Mouse (Mus musculus) midbrain, embryonic 11.5 days (tissue): Measurements from ENCODE around the gene Por. TPM values are rescaled to one million over a fixed set of nuclear protein-coding genes. Genes with fewer than 3 reads are reported as not detected.

Experiments used
- ATAC-seq: fragments of 200-750 bp; cut with Nextera tagmentation; 2 replicates; pipeline ENCODE4 v1.8.0; 2017; ENCODE audit warnings: moderate TSS enrichment, moderate library complexity; ENCODE audit not compliant: low FRiP score
- DNase-seq: peaks from one replicate; pipeline ENCODE4 v3.0.0; 2015; ENCODE audit warnings: low spot score; ENCODE audit errors: missing footprints
- H3K27ac ChIP-seq: fragments of 300-500 bp; sonication (generic); 2 replicates; pipeline ENCODE4 v1.5.1; 2014; ENCODE audit warnings: low read depth, low read length
- H3K27me3 ChIP-seq: fragments of 300-500 bp; sonication (generic); 2 replicates; pipeline ENCODE4 v1.6.1; 2014; ENCODE audit warnings: mild to moderate bottlenecking, low read length, moderate library complexity, mixed read lengths; ENCODE audit not compliant: control insufficient read depth, insufficient read depth
- H3K36me3 ChIP-seq: fragments of 300-500 bp; sonication (generic); 2 replicates; pipeline ENCODE4 v1.6.1; 2014; ENCODE audit warnings: mild to moderate bottlenecking, low read length, moderate library complexity, mixed read lengths; ENCODE audit not compliant: control insufficient read depth, insufficient read depth
- H3K4me1 ChIP-seq: fragments of 300-500 bp; sonication (generic); 2 replicates; pipeline ENCODE4 v1.6.1; 2014; ENCODE audit warnings: low read length; ENCODE audit not compliant: control insufficient read depth, insufficient read depth
- H3K4me2 ChIP-seq: fragments of 300-500 bp; sonication (generic); 2 replicates; pipeline ENCODE4 v1.6.1; 2014; ENCODE audit warnings: mild to moderate bottlenecking, moderate library complexity
- H3K4me3 ChIP-seq: fragments of 300-500 bp; sonication (generic); 2 replicates; pipeline ENCODE4 v1.5.1; 2014; ENCODE audit warnings: low read depth, low read length
- H3K9ac ChIP-seq: fragments of 300-500 bp; sonication (generic); 2 replicates; pipeline ENCODE4 v1.6.1; 2014; ENCODE audit warnings: low read length
- H3K9me3 ChIP-seq: fragments of 300-500 bp; sonication (generic); 2 replicates; pipeline ENCODE4 v1.6.1; 2016; ENCODE audit warnings: low read length; ENCODE audit not compliant: control insufficient read depth
- WGBS: fragments of 180-500 bp; shearing (Covaris S2); extraction: QIAGEN DNeasy Blood & Tissue Kit; methylation state at CpG from one replicate; pipeline ENCODE4 v1.1.7; 2014; 5-methylcytosine and 5-hydroxymethylcytosine counted together
- polyA plus RNA-seq: library from polyadenylated mRNA; unstranded; fragments of >200 nt; fragmentation: Nextera tagmentation; extraction: Ambion mirVana; gene quantifications from 2 replicates; pipeline ENCODE4 v1.2.1, GENCODE M21; 2014

Por gene
- polyA plus RNA-seq, 1 experiment from 2014 or later: 95.4 TPM

- DNase-seq (no peak), ATAC-seq (no peak)
- no peak overlapping the region for H3K4me2 ChIP-seq
- H3K4me3 ChIP-seq: no peak overlapping the region
- H3K9ac ChIP-seq: no peak overlapping the region
- H3K36me3 ChIP-seq: no peaks in the 10 kb centered on the region
- no peak overlapping the region for H3K27ac ChIP-seq
- H3K27me3 ChIP-seq: no peaks in the 10 kb centered on the region; the same call in 1 of the 2 replicates
- H3K9me3 ChIP-seq: no peaks in the 10 kb centered on the region
- H3K4me1 ChIP-seq: no peaks in the 10 kb centered on the region
- WGBS: 88% methylated on average over 5 of the region's 5 CpGs
Observed at GRCm38 (mm10) chr5:135666890-135667289, 2.9 kb upstream of the Por start.

- no peaks in the 10 kb centered on the region for H3K4me1 ChIP-seq
- no peak overlapping the region for H3K27ac ChIP-seq
- H3K36me3 ChIP-seq: no peaks in the 10 kb centered on the region
- ATAC-seq: no peak
- no peak for DNase-seq
- no peak overlapping the region for H3K9ac ChIP-seq
- no peak overlapping the region for H3K4me2 ChIP-seq
- 85% methylated on average over 7 of the region's 7 CpGs for WGBS
- no peaks in the 10 kb centered on the region for H3K9me3 ChIP-seq
- no peak overlapping the region for H3K4me3 ChIP-seq
- no peaks in the 10 kb centered on the region; the same call in 1 of the 2 replicates for H3K27me3 ChIP-seq
Observed at GRCm38 (mm10) chr5:135668071-135668470, 1.8 kb upstream of the Por start.

GRCm38 (mm10) chr5:135670881-135671280 is 1.0 kb downstream of the Por start:
- H3K4me1 ChIP-seq: peaks cover 18% of the 10 kb centered on the region
- H3K36me3 ChIP-seq: no peaks in the 10 kb centered on the region
- no peak overlapping the region for H3K27ac ChIP-seq
- DNase-seq: no peak
- no peak overlapping the region for H3K4me2 ChIP-seq
- H3K9ac ChIP-seq: no peak overlapping the region
- WGBS: 65% methylated on average over 2 of the region's 2 CpGs
- H3K9me3 ChIP-seq: no peaks in the 10 kb centered on the region
- H3K4me3 ChIP-seq: no peak overlapping the region
- no peaks in the 10 kb centered on the region; the same call in 1 of the 2 replicates for H3K27me3 ChIP-seq
- no peak for ATAC-seq

GRCm38 (mm10) chr5:135672509-135672908 is 2.7 kb downstream of the Por start:
- WGBS: 75% methylated on average over 4 of the region's 4 CpGs
- Histone ChIP-seq H3K4me2 (no peak overlapping the region), H3K36me3 (no peaks in the 10 kb centered on the region), H3K27ac (no peak overlapping the region; the same call in 1 of the 2 replicates), H3K27me3 (no peaks in the 10 kb centered on the region; the same call in 1 of the 2 replicates), H3K9me3 (no peaks in the 10 kb centered on the region), H3K4me3 (no peak overlapping the region), H3K9ac (no peak overlapping the region), H3K4me1 (peaks cover 19% of the 10 kb centered on the region)
- DNase-seq (no peak), ATAC-seq (no peak)

- no peaks in the 10 kb centered on the region for H3K36me3 ChIP-seq
- H3K9me3 ChIP-seq: no peaks in the 10 kb centered on the region
- no peak overlapping the region for H3K9ac ChIP-seq
- H3K27me3 ChIP-seq: no peaks in the 10 kb centered on the region
- WGBS: 34% methylated on average over 5 of the region's 5 CpGs
- H3K27ac ChIP-seq: no peak overlapping the region; the same call in 1 of the 2 replicates
- peaks cover 19% of the 10 kb centered on the region for H3K4me1 ChIP-seq
- H3K4me3 ChIP-seq: no peak overlapping the region
- DNase-seq (no peak), ATAC-seq (no peak)
- no peak overlapping the region for H3K4me2 ChIP-seq
Observed at GRCm38 (mm10) chr5:135672980-135673379, 3.1 kb downstream of the Por start.

- H3K4me1 ChIP-seq: peaks cover 19% of the 10 kb centered on the region
- peak overlapping the region; percentile 6; the same call in 1 of the 2 replicates for H3K27ac ChIP-seq
- ATAC-seq (peak; percentile 80), DNase-seq (peak; percentile 92)
- H3K4me2 ChIP-seq: peak overlapping the region; percentile 14; the same call in 1 of the 2 replicates
- no peaks in the 10 kb centered on the region for H3K9me3 ChIP-seq
- no peak overlapping the region for H3K9ac ChIP-seq
- no peaks in the 10 kb centered on the region for H3K36me3 ChIP-seq
- WGBS: 15% methylated on average over 3 of the region's 3 CpGs
- H3K4me3 ChIP-seq: no peak overlapping the region
- H3K27me3 ChIP-seq: no peaks in the 10 kb centered on the region
Observed at GRCm38 (mm10) chr5:135674349-135674775, 4.5 kb downstream of the Por start.

GRCm38 (mm10) chr5:135674821-135675220 is 5.0 kb downstream of the Por start:
- no peaks in the 10 kb centered on the region for H3K36me3 ChIP-seq
- no peak overlapping the region; the same call in 1 of the 2 replicates for H3K9ac ChIP-seq
- H3K27ac ChIP-seq: peak overlapping the region; percentile 6
- ATAC-seq (peak; percentile 90), DNase-seq (peak; percentile 97)
- H3K4me3 ChIP-seq: no peak overlapping the region
- 0% methylated on average over 11 of the region's 11 CpGs for WGBS
- H3K27me3 ChIP-seq: no peaks in the 10 kb centered on the region
- peak overlapping the region; percentile 14; the same call in 1 of the 2 replicates for H3K4me2 ChIP-seq
- no peaks in the 10 kb centered on the region for H3K9me3 ChIP-seq
- peaks cover 19% of the 10 kb centered on the region for H3K4me1 ChIP-seq

GRCm38 (mm10) chr5:135676696-135677095 is 6.9 kb downstream of the Por start:
- no peak overlapping the region for H3K4me3 ChIP-seq
- no peaks in the 10 kb centered on the region for H3K36me3 ChIP-seq
- WGBS: 87% methylated on average over 3 of the region's 3 CpGs

GRCm38 (mm10) chr5:135677251-135677650 is 7.4 kb downstream of the Por start:
- 86% methylated on average over 2 of the region's 2 CpGs for WGBS
- no peaks in the 10 kb centered on the region for H3K36me3 ChIP-seq
- H3K9ac ChIP-seq: no peak overlapping the region
- H3K9me3 ChIP-seq: no peaks in the 10 kb centered on the region
- no peak for ATAC-seq
- peaks cover 19% of the 10 kb centered on the region for H3K4me1 ChIP-seq
- H3K27ac ChIP-seq: no peak overlapping the region
- H3K4me2 ChIP-seq: no peak overlapping the region
- no peak for DNase-seq
- no peak overlapping the region for H3K4me3 ChIP-seq
- no peaks in the 10 kb centered on the region for H3K27me3 ChIP-seq

More at GRCm38 (mm10) chr5:135676696-135677095, 6.9 kb downstream of the Por start:
- DNase-seq (no peak), ATAC-seq (no peak)
- no peak overlapping the region for H3K9ac ChIP-seq
- no peaks in the 10 kb centered on the region for H3K27me3 ChIP-seq
- no peak overlapping the region for H3K27ac ChIP-seq
- H3K9me3 ChIP-seq: no peaks in the 10 kb centered on the region
- H3K4me1 ChIP-seq: peaks cover 19% of the 10 kb centered on the region
- no peak overlapping the region for H3K4me2 ChIP-seq
